Mouse (Mus musculus) regulatory T cell (primary cell): ENCODE results near the gene Mettl21a.
"Not testable (repeated sequence)": the region's sequence is repeated elsewhere in the genome, so short reads cannot be mapped to it uniquely, and the experiment has no call there.

ENCODE experiments used
- in situ Hi-C: fragments of 300-600 bp; cut with MboI, MseI; formaldehyde crosslinking; loops from one replicate; pipeline ENCODE4 v1.15.1; 2025; ENCODE audit warnings: high pct_unique_total_duplicates

Gene Mettl21a

GRCm38 (mm10) chr1:64614801-64615345, 2.2 kb downstream of the Mettl21a start:
- in situ Hi-C loops = no loop called here

- in situ Hi-C loops = no loop called here
Measured at GRCm38 (mm10) chr1:64614311-64614710, 2.7 kb downstream of the Mettl21a start.

GRCm38 (mm10) chr1:64609976-64610375, 7.1 kb downstream of the Mettl21a start:
- in situ Hi-C loops = no loop called here

DNA sequence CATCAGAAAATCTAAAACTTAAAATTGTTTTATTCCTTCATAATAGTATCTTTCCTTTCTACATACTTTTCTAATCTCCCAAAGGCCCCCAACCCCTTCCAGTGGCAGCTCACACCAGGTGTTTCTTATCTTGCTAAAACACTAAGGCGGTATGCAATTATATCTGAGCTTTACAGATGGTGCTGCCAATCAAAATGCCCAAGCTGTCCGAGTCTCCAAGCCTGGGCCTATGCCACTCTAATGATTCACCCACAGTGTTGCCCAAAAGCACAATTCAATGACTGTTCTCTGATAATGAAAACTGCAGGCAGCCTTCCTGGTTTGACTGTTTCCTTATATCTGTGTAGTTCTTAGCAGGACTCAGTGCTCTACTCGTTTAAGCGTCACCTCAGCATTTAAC, 7.9 kb downstream of the Mettl21a start:
- in situ Hi-C loops = no loop called here

GRCm38 (mm10) chr1:64603381-64603780, 13.7 kb downstream of the Mettl21a start:
- in situ Hi-C loops = no loop called here

DNA sequence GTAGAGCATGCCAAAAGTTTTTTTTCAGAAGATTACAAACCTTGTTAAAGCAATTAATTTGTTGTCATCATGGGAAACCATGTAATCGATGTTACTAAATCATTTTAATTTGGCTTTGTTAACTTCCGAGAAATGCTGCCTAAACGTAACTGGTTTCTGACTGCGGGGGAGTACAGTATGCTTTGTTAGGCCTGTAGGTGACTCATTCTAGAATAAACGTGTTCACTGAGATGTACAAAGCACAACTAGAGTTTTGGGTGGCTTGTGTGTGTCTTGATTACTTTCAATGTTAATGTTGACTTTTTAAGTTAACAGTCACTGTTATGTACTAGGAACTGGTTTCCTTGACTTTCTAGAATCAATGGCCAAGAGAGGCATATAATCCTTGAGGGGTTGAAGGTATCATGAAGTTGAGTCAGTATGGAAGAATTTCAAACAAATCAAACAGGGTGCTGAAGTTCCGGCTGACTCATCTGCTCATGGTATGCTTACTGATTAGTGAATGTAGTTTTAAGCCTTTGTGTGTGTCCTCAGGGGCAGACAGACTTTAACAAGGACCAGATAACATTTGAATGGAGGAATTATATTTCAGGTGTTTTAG, 15.7 kb downstream of the Mettl21a start:
- in situ Hi-C loops = no loop called here

DNA sequence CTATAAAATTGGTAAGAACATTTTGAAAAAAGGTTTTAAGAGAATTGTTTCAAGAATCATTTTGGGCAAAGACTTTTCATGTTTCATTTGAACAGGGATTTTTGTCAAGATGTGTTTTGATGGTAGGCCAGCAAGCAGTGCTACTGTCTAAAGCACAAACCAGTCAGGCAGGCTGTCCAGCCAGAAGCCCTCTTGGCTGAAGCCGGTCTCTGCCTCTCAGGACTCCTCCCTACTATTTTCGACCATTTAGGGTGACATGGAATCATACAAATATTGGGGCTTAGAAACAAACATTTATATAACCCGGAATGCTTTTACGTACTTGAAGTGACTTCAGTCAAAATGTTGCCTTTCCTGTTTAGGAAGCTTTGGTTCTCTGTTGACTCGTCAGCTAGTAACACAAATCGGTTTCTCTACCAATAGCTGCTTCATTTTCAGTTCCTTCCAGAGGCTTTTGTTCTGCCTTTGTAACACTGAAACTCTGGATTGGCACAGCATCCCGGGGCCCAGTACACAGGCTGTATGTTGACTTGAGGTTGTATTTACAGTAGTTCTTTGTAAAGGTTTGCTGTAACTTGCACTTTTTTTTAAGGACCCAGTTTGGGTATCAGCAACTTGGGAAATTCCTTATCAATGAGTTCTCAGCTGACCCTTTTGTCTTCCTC, 16.5 kb downstream of the Mettl21a start:
- in situ Hi-C loops = no loop called here

DNA sequence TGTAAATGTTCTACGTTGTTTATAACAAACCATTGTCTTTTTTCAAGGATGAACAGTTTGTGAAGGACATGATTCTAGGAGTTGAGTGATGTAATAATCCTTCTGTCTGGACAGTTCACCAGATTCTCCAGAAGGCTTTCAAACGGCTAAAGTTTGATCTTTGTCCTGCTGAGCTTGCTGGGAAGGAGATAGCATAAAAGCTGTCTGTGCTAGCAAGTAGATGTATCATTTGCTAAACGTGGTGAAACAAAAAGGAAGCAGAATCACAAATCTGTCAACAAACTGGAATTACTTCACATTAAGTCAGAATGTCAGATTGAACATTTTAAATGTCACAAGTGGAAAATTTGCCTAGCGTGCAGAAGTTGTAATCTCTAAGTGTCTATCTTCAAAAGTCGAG, 18.1 kb downstream of the Mettl21a start:
- in situ Hi-C loops = no loop called here

DNA sequence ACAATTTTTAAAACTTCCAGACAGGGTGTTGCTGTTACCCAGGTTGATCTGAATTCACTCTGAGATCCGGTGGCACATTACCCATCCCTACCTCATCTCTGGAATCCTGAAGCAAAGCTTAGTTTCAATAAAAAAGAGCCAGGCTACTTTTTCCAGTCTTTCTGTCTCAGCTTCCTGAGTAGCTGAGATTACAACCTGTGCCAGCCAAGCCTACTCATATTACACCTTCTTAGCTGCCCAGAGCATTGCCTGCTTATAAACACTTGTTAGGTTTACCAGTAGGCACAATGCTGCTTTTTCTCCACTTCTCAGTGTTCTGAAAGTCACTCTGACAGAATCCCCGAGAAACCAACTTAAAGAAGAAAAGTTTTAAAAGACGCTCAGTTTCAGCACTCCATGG, 38.2 kb downstream of the Mettl21a start:
- in situ Hi-C loops = no loop called here

DNA sequence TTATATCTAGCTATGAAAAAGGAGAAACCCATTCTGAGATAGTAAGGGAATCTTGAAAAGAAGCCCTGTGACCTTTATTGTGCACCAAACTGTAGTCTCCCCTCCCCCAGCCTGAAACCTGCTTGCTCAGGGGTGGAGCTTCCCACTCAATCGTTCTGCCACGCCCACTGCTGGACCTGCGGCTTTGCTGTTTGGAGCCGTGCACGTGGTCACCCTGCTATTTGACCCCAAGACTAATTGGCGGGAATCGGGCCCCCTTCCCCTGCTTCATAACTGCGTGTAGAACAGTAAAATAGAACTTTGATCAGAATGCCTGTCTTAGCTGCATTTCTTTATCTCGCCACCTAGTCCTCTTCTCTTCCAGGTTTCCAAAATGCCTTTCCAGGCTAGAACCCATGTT, 39.1 kb downstream of the Mettl21a start:
- in situ Hi-C loops = not testable (repeated sequence)

- in situ Hi-C loops = no loop called here
Measured at GRCm38 (mm10) chr1:64576732-64577131, 40.3 kb downstream of the Mettl21a start.

DNA sequence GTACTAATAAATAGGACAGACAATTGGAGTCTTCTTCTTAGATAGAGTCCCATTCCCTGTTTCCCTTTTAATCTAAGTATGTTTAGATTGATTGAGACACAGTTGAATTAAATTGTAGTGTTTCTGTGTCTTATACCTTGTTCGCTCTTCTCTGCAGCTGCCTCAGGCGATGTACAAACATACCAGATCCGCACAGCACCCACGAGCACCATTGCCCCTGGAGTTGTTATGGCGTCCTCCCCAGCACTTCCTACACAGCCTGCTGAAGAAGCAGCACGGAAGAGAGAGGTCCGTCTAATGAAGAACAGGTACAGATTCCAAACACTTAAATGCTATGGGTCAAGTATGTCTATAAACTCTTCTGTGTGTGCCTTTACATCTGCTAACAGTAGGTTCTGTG, 41.0 kb downstream of the Mettl21a start:
- in situ Hi-C loops = no loop called here

GRCm38 (mm10) chr1:64568206-64568605, 48.8 kb downstream of the Mettl21a start:
- in situ Hi-C loops = no loop called here

DNA sequence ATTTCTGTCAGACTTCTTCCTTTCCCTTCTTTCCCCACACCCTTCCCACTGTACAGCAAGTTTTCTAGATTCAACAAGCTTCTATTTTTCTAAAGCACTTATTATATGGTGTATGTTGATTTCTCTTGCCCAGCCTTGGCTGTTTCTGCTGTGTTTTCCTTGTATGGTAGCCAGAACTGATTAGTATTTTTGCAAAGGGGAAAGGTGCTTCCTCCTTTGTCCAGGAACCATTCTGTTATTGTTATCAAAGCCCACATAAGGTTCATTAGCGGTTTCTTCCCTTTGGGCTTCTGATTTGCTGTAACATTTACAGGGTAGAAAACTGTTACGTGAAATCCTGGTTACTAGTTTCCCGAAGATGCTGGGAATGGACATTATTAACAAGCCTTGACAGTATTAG, 56.9 kb downstream of the Mettl21a start:
- in situ Hi-C loops = no loop called here
